Mouse (Mus musculus): ENCODE data around the gene Espl1.

Espl1 gene

DNA sequence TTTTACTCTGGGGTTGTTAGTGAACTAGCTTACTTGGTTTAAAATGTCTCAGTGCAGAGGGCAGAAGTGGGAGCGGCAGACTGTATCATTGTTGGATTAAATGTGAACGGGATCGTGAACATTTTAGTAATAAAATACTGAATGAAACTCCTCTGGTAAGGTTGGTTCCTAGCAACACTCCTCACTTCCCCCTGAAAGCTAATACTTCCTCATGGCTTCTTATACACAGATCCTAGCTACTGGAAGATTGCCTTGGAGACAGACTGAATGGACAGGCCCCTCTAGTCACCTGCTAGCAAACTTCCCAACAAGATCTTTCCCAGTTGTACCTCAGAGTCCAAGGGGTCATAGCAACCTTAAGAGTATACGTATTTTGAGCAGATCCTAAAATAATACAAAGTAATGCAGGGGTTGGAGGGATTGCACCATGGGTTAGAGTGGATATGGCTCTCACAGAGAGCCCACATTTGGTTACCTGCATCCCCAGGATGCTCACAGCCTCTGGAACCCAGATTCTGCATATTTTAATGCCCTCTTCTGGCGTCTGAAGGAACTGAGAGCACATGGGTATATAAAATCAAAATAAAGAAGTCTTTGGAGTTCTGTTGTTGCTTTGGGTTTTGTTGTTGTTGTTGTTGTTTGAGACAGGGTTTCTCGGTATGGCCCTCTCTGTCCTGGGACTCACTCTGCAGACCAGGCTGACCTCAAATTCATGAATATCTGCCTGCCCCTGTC is 21.9 kb upstream of the Espl1 start:
- DNase-seq: no peak

GRCm38 (mm10) chr15:102278726-102279091 is 17.4 kb upstream of the Espl1 start:
- DNase-seq: no peak

DNA sequence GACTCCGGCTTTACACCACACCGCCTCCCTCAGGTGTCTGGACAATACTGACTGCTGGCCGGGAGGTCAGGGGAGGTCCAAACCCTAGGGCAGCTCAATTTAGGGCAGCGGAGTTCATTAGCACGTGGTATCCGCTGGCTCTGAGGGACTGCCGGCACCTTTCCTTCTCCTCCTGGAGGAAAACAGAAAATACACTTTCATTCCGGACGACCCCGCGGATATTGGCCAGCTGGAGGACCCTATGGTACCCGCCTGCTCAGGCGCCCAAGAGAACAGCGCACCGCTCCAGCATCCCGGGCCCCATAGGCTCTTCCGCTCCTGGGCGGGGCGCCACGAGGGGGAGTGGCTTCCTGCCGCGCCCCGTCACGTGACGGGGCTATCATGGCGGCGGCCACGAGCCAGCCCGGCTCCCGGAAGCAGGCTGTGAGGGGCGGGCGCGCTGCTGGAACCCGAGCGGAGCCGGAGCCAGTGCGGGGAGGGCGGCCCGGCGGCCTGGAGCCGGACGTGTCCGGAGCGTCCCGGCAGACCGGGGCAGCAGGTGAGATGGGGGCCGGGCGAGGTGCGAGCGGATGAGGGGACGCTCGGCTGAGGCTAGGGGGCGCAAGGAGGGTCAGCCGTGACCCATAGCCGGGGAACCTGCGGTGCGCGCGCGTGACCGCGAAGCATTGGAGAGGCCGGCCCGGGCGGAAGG is 16.8 kb upstream of the Espl1 start, which contains the start of gene Mfsd5:
Gene Mfsd5, plus strand, starts transcription at position 363 of the 691 bp plus-strand sequence.
- peak; percentile 91 to 93 for DNase-seq

DNA sequence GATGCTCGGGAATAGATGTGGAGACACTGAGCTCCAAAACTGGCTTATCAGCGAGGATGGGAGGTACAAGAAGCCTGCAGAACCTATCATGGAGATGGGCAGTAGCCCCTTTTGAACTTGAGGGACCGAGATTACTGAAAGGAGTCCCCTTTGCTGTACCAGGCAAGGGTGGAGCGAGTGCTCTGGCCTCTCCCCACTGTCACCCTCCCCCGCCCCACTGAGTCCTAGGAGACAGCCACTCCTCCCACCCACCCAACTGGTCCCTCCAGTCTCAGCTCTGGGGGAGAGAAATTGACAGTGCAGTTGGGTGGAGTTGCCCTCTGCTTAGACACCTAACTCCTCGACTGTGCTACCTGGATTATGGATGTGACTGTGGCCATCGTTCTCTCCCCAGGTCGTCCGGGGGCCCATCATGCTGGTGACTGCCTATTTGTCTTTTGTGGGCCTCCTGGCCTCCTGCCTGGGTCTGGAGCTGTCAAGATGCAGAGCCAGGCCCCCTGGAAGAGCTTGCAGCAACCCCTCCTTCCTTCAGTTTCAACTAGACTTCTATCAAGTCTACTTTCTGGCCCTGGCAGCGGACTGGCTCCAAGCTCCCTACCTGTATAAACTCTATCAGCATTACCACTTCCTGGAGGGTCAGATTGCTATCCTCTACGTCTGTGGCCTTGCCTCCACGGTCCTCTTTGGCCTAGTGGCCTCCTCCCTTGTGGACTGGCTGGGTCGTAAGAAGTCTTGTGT is 16.1 kb upstream of the Espl1 start:
- no peak for DNase-seq

DNA sequence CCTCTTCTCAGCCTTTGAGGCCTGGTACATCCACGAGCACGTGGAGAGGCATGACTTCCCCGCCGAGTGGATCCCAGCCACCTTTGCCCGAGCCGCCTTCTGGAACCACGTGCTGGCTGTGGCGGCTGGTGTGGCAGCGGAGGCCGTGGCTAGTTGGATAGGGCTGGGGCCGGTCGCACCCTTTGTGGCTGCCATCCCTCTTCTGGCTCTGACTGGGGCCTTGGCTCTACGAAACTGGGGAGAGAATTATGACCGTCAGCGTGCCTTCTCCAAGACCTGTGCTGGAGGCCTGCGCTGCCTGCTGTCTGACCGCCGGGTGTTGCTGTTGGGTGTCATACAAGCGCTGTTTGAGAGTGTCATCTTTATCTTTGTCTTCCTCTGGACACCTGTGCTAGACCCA is 15.4 kb upstream of the Espl1 start:
- DNase-seq: no peak

DNA sequence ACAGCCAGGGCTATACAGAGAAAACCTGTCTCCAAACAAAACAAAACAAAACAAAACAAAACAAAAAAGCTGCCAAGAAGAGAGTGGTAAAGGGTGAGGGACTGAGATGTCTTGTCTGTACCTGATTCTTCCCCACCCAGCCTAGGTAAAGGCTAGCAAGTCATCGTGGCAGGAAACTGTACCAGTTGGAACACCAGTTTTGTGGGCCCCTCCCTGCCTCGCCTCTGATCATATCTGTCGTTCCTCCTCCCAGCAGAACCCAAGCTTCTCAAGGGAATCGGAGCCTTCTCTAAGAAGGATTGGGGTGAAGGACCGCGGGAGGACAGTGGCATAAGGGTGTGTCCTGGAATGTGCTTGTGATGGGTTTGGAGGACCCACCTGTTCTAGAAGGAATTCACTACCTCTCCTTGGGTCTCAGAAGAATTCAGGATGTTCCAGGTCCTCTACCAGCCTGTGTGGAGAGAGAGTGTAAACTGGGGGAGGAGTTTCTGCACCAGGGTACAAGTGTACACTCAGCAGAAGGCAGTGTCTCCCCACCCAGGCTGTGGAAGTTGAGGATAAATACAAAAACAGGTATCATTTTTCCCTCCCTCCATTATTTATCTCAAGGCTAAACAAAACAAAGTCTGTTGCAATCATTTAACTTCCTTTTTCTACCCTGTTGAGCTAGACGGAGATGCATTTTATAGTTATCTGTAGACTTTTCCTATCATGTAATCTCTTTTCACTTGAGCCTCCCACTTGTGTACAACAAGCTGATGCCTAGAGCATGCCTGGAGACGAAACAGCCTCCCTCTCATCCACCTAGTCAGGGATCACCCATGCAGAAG is 13.4 kb upstream of the Espl1 start:
- no peak for DNase-seq

DNA sequence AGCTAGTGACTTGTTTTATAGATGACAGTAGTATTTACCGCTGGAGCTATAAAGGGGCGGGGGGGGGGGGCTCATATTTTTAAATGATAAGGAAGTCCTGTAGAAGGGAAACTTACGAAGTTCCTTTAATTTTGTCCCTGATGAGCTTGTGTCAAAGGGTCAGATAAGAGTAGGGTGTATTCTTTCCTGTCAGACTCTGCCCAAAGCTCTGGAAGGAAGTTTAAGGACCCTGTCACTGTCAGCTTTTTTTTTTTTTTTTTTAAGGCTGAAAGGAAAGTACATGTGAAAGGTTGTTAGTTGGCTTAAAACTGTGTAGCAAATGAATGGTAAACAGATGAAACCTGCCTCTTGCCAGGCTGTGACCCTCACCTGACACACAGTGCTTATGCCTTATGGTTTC is 12.4 kb upstream of the Espl1 start:
- DNase-seq: no peak

GRCm38 (mm10) chr15:102287395-102287794 is 8.7 kb upstream of the Espl1 start:
- DNase-seq: peak in 1 of 2 experiments; percentile 66

DNA sequence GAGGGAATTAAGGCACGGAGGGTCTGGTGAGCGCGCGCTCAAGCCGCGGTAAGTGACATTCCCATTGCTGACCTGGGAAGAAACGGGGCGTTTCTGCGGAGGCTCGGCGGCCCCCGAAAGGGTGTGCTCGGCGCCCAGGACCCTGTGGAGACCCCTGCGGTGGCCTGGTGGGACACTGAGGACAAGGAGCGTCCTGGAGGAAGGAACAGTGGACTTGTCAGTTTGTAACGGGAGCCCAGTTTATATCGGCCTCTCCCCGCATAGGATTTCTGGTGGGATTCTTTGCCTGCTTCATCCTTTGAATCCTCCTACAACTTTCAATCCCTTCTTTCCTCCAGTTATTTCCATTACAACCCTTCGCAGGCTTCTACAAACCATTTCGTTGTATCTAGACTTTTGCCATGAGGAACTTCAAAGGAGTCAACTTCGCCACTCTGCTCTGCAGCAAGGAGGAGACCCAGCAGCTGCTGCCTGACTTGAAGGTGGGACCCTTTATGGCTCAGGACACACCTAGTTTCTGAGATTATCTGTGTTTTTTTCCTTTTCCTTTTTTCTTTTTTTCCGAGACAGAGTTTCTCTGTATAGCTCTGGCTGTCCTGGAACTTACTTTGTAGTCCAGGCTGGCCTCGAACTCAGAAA is 421 bp downstream of the Espl1 start:
- DNase-seq: no peak

DNA sequence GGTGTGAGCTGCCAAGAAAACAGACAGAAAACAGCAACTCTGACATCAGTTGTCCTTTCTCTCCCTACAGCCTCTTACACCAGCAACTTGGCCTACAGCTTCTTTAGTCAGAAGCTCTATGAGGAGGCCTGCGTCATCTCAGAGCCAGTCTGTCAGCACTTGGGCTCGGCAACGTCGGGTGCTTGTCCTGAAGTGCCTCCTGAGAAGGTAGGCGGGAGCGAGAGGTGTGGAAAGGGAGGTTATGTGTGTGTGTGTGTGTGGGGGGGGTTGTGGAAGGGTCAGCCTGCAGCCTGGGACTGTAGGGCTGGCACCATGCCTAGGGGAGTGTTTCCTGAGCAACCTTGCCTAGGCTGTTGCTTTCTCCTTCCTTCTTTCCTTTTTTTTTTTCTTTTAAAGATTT is 6.5 kb downstream of the Espl1 start:
- DNase-seq: peak; percentile 66 to 85

- DNase-seq: no peak
These were observed 12.7 kb downstream of the Espl1 start for GRCm38 (mm10) chr15:102308717-102309116.

DNA sequence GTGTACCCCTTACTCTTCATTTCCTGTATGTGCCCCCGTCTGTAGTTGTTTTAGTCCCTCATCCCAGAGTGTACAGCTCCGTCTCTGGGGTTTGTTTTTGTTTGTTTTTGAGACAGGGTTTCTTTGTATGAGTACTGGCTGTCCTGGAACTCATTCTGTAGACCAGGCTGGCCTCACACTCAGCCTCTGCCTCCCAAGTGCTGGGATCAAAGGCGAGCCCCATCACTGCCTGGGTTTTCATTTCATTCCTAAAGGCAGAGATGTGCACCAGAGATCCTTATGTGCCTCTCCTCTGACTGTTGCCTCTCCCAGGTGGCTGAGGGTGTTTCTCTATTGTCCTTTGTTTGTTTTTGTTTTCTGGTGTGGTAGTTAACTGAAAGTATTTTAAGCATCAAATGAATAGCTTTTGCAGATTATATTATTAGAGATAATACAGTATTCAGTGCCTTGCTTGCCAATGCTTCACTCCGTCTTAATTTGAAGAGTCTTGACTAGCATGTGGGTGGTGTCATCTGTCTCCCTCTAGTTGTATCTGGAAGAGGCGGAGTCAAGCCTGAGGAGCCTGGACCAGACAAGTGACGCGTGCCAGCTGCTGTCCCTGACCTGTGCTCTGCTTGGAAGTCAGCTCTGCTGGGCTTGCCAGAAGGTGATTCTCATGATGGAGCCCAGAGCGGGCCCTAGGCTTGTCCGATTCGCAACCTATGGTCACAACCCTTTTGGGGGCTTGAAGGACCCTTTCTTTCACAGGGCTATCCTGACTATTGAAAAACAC is 14.2 kb downstream of the Espl1 start:
- peak; percentile 57 to 88 for DNase-seq

DNA sequence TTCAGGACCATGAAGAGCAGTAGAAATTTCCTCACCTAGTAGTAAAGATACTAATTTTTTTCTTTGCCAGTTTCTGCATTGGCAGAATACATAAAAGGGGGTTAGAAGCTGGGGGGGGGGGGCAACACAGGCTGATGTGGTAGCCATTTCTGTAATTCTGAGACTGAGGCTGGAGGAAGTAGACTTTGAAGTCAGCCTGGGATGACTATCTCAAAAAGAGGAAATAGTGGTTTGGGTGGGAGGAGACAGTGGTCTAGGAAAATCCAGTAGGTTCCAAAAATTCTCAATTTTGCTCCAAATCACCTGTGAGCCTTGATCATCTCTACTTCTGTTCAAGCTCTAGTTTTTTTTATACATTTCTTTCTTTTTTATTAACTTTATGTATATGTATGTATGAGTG is 15.4 kb downstream of the Espl1 start:
- no peak for DNase-seq

- DNase-seq: peak in 1 of 2 experiments; percentile 42
These were observed 19.2 kb downstream of the Espl1 start for GRCm38 (mm10) chr15:102315292-102315691.

- DNase-seq: peak; percentile 55 to 80
These were observed 20.2 kb downstream of the Espl1 start for GRCm38 (mm10) chr15:102316263-102316662.

- DNase-seq: no peak
These were observed 28.8 kb downstream of the Espl1 start for GRCm38 (mm10) chr15:102324654-102325473.

DNA sequence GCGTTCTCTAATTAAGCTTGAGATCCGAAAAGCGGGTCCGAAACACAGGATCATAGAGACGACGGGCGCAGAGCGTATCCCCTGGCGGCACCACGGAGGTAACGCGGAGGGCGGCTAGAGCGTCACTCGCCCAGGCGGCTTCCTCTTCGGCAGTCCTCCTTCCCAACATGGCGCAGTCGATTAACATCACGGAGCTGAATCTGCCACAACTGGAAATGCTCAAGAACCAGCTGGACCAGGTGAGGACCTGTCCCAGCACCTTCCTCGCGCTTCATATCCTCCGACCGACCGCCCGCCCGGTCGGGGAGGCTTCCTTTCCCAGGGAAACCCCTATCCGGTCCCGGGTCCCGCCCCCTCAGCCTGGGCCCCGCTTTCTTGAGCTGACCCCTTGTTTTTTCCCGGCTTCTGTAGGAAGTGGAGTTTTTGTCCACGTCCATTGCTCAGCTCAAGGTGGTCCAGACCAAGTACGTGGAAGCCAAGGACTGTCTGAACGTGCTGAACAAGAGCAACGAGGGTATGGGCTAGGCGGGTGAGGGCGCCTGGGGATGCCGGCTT is 30.0 kb downstream of the Espl1 start, which contains the start of gene Pfdn5:
Gene Pfdn5, plus strand, starts transcription at position 95 of the 555 bp plus-strand sequence.
- peak; percentile 90 for DNase-seq

DNA sequence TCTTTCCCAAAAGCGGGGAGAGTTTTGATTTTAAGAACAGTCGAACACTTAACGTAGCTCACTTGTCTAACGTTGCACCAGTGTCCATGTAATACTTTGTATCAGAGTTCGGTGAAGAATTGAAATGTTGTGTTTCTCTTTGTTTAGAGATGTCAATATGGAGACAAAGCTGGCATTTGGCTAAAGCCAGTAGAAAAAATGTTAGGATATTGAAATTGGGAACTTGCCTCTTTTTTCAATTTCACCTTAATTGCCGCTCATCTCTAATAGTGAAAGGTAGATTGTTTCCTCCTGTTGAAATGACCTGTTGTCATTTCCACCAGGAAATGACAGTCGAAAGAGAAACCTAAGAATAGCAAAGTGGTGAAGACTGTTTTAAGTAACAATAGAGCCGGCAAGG is 30.8 kb downstream of the Espl1 start:
- DNase-seq: no peak

DNA sequence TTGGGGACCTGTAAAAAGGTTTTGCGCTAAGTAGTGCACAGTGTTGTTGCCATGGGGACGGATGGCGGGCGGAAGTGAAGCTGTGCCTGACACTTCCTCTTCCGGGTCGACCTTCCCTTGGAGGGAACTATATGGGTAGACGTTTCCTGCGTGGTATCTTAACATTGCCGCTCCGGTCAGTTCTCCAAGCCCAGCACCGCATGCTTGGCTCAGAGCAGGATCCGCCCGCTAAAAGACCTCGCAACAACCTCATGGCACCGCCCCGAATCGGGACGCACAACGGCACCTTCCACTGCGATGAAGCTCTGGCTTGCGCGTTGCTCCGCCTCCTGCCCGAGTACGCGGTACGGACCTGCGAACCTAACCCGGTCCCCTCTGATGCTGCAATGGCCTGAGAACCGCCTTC is 35.5 kb downstream of the Espl1 start, which contains the start of gene Myg1:
Gene Myg1, plus strand, starts transcription at position 100 of the 406 bp plus-strand sequence.
- peak; percentile 86 to 87 for DNase-seq

DNA sequence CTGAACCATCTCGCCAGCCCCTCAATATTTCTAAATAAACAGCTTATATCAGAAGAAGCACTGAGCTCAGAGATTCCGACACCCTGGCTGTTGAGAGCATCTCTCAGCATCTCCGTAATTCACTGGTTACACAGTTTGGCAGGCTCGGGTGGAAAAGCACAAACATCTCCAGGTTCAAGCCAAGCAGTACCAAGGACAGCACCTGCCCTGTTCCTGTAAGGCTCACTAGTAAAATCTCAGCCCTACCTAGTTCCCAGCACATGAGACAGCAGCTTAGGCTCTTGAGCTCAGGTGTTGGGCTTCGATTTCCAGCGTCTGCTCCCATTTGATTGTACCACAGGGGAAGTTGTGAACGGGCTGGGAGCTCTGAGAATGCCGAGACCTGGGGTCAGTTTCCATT is 39.2 kb downstream of the Espl1 start:
- no peak for DNase-seq
